Mouse (Mus musculus) myocyte (in vitro differentiated cells): Measurements from ENCODE around the gene Tcp1.

ENCODE experiments used
- MYOG ChIP-seq, 3 experiments: IDR thresholded peaks; one replicate each; pipeline ENCODE4 v1.6.1; 2011; ENCODE audit warnings: control low read depth in 2 of 3, low read depth in 2 of 3, mild to moderate bottlenecking in 2 of 3; ENCODE audit not compliant: insufficient read length in 2 of 3, control insufficient read depth in 1 of 3, insufficient read depth in 1 of 3
- POLR2A ChIP-seq: IDR thresholded peaks from one replicate; pipeline ENCODE4 v1.6.1; 2011; ENCODE audit warnings: low read depth, mild to moderate bottlenecking, control low read depth, moderate library complexity; ENCODE audit not compliant: insufficient read length

DNA sequence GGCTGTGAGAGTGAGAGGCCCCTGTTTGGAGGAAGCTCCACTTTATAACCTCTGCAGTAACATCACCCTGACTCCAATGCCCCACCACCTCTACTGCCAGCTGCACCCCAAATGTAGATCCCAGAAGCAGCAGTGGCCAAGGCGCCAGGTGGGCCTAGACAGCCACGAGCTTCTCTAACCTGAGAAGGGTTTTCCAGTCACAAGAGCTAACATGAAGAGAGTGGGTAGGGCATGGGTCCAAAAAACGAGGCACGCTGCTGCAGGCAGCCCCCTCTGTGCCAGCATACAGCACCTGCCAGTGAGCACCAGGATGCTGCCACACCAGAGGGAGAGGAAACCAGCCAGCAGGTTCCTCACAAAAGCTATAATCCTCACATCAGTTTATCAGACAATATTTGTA lies 24.4 kb upstream of the Tcp1 start:
- TF ChIP-seq MYOG (IDR thresholded peaks at IDR 0.05; ENCODE audit: control insufficient read depth in 1 of 3, insufficient read depth in 1 of 3, insufficient read length in 2 of 3, low read depth in 2 of 3) (no peak), POLR2A (no peak)
